Mouse (Mus musculus): Measurements from ENCODE around the gene St3gal3. TPM values are rescaled to one million over a fixed set of nuclear protein-coding genes. Genes with fewer than 3 reads are reported as not detected.

The St3gal3 gene
- polyA plus RNA-seq, 1 experiment from 2014 or later: 9.6 TPM

GRCm38 (mm10) chr4:117895339-117895738, 239.4 kb downstream of the St3gal3 start:
- H3K4me2 ChIP-seq: no peak overlapping the region
- H3K9me3 ChIP-seq: no peaks in the 10 kb centered on the region
- no peaks in the 10 kb centered on the region for H3K27me3 ChIP-seq
- no peak overlapping the region for H3K9ac ChIP-seq
- H3K27ac ChIP-seq: no peak overlapping the region
- H3K4me3 ChIP-seq: no peak overlapping the region
- no peak for ATAC-seq (ENCODE audit: insufficient number of reproducible peaks, low FRiP score, low TSS enrichment, low read depth)
- peaks cover 65% of the 10 kb centered on the region for H3K36me3 ChIP-seq
- H3K4me1 ChIP-seq: peaks cover 14% of the 10 kb centered on the region
- 79% methylated on average over 7 of the region's 7 CpGs for WGBS

GRCm38 (mm10) chr4:117894601-117895000, 240.1 kb downstream of the St3gal3 start:
- Histone ChIP-seq H3K4me3 (no peak overlapping the region), H3K27me3 (no peaks in the 10 kb centered on the region), H3K4me2 (no peak overlapping the region), H3K27ac (no peak overlapping the region), H3K36me3 (peaks cover 59% of the 10 kb centered on the region), H3K4me1 (peaks cover 14% of the 10 kb centered on the region), H3K9me3 (no peaks in the 10 kb centered on the region), H3K9ac (no peak overlapping the region)
- no peak for ATAC-seq (ENCODE audit: insufficient number of reproducible peaks, low FRiP score, low TSS enrichment, low read depth)
- WGBS: 88% methylated on average over 8 of the region's 8 CpGs

- Histone ChIP-seq H3K9ac (no peak overlapping the region), H3K27me3 (no peaks in the 10 kb centered on the region), H3K4me3 (no peak overlapping the region), H3K36me3 (peaks cover 54% of the 10 kb centered on the region), H3K9me3 (no peaks in the 10 kb centered on the region), H3K27ac (no peak overlapping the region), H3K4me1 (peaks cover 14% of the 10 kb centered on the region), H3K4me2 (no peak overlapping the region)
- WGBS: 15% methylated on average over 9 of the region's 9 CpGs
- ATAC-seq (ENCODE audit: insufficient number of reproducible peaks, low FRiP score, low TSS enrichment, low read depth): no peak
These were observed 241.3 kb downstream of the St3gal3 start for GRCm38 (mm10) chr4:117893376-117893775.

- ATAC-seq (ENCODE audit: insufficient number of reproducible peaks, low FRiP score, low TSS enrichment, low read depth): peak; percentile 87
- Histone ChIP-seq H3K9me3 (no peaks in the 10 kb centered on the region), H3K27me3 (no peaks in the 10 kb centered on the region), H3K27ac (no peak within 1 kb of the TSS), H3K9ac (peak within 1 kb of the TSS; percentile 47; the same call in 1 of the 2 replicates), H3K4me3 (peak within 1 kb of the TSS; percentile 81), H3K4me2 (peak within 1 kb of the TSS; percentile 91), H3K4me1 (peaks cover 20% of the 10 kb centered on the region), H3K36me3 (peaks cover 39% of the 10 kb centered on the region)
- WGBS: under 1% methylated on average over 21 of the region's 21 CpGs
These were observed 243.0 kb downstream of the St3gal3 start, which contains the start of gene Dph2 for GRCm38 (mm10) chr4:117891738-117892161. Gene Dph2 (minus strand): TSS chr4:117892032.

GRCm38 (mm10) chr4:117890750-117891149, 244.0 kb downstream of the St3gal3 start:
- H3K27ac ChIP-seq: no peak overlapping the region
- H3K27me3 ChIP-seq: no peaks in the 10 kb centered on the region
- peak overlapping the region; percentile 81; the same call in 1 of the 2 replicates for H3K4me3 ChIP-seq
- H3K4me2 ChIP-seq: peak overlapping the region; percentile 91
- H3K9me3 ChIP-seq: no peaks in the 10 kb centered on the region
- H3K9ac ChIP-seq: no peak overlapping the region
- H3K4me1 ChIP-seq: peaks cover 29% of the 10 kb centered on the region
- H3K36me3 ChIP-seq: peaks cover 29% of the 10 kb centered on the region
- 89% methylated on average over 8 of the region's 8 CpGs for WGBS
- no peak for ATAC-seq (ENCODE audit: insufficient number of reproducible peaks, low FRiP score, low TSS enrichment, low read depth)

- Histone ChIP-seq H3K9ac (no peak overlapping the region), H3K27ac (no peak overlapping the region), H3K4me1 (peaks cover 29% of the 10 kb centered on the region), H3K36me3 (peaks cover 29% of the 10 kb centered on the region), H3K27me3 (no peaks in the 10 kb centered on the region), H3K4me2 (no peak overlapping the region), H3K9me3 (no peaks in the 10 kb centered on the region), H3K4me3 (no peak overlapping the region)
- 93% methylated on average over 14 of the region's 14 CpGs for WGBS
- no peak for ATAC-seq (ENCODE audit: insufficient number of reproducible peaks, low FRiP score, low TSS enrichment, low read depth)
These were observed 244.7 kb downstream of the St3gal3 start for GRCm38 (mm10) chr4:117890031-117890430.

- no peak for ATAC-seq (ENCODE audit: insufficient number of reproducible peaks, low FRiP score, low TSS enrichment, low read depth)
- no peaks in the 10 kb centered on the region for H3K27me3 ChIP-seq
- WGBS: 91% methylated on average over 15 of the region's 15 CpGs
- H3K36me3 ChIP-seq: peaks cover 29% of the 10 kb centered on the region
- H3K4me2 ChIP-seq: no peak overlapping the region
- H3K4me1 ChIP-seq: peaks cover 30% of the 10 kb centered on the region
- H3K27ac ChIP-seq: no peak overlapping the region
- H3K4me3 ChIP-seq: no peak overlapping the region
- no peak overlapping the region for H3K9ac ChIP-seq
- H3K9me3 ChIP-seq: no peaks in the 10 kb centered on the region
These were observed 245.2 kb downstream of the St3gal3 start for GRCm38 (mm10) chr4:117889471-117889870.

GRCm38 (mm10) chr4:117887920-117888319, 246.8 kb downstream of the St3gal3 start:
- Histone ChIP-seq H3K9ac (no peak overlapping the region), H3K9me3 (no peaks in the 10 kb centered on the region), H3K4me1 (peaks cover 41% of the 10 kb centered on the region), H3K4me3 (no peak overlapping the region; the same call in 1 of the 2 replicates), H3K27ac (no peak overlapping the region), H3K4me2 (no peak overlapping the region), H3K36me3 (peaks cover 26% of the 10 kb centered on the region), H3K27me3 (no peaks in the 10 kb centered on the region)
- 75% methylated on average over 2 of the region's 2 CpGs for WGBS
- no peak for ATAC-seq (ENCODE audit: insufficient number of reproducible peaks, low FRiP score, low TSS enrichment, low read depth)

- H3K27me3 ChIP-seq: no peaks in the 10 kb centered on the region
- WGBS: under 1% methylated on average over 37 of the region's 37 CpGs
- peak within 1 kb of the TSS; percentile 71 for H3K27ac ChIP-seq
- H3K36me3 ChIP-seq: peaks cover 26% of the 10 kb centered on the region
- peak within 1 kb of the TSS; percentile 86 for H3K9ac ChIP-seq
- peak within 1 kb of the TSS; percentile 94 for H3K4me2 ChIP-seq
- peak within 1 kb of the TSS; percentile 94 for H3K4me3 ChIP-seq
- peaks cover 47% of the 10 kb centered on the region for H3K4me1 ChIP-seq
- peak; percentile 82 for ATAC-seq (ENCODE audit: insufficient number of reproducible peaks, low FRiP score, low TSS enrichment, low read depth)
- no peaks in the 10 kb centered on the region for H3K9me3 ChIP-seq
These were observed 247.6 kb downstream of the St3gal3 start, which contains the start of gene Atp6v0b for GRCm38 (mm10) chr4:117887133-117887532. Gene Atp6v0b (minus strand): TSS chr4:117887333.

- Histone ChIP-seq H3K9ac (peak overlapping the region; percentile 86), H3K9me3 (no peaks in the 10 kb centered on the region), H3K4me2 (peak overlapping the region; percentile 94), H3K36me3 (peaks cover 26% of the 10 kb centered on the region), H3K4me1 (peaks cover 48% of the 10 kb centered on the region), H3K4me3 (peak overlapping the region; percentile 94), H3K27me3 (no peaks in the 10 kb centered on the region), H3K27ac (peak overlapping the region; percentile 71)
- 1% methylated on average over 23 of the region's 24 CpGs for WGBS
- no peak for ATAC-seq (ENCODE audit: insufficient number of reproducible peaks, low FRiP score, low TSS enrichment, low read depth)
These were observed 248.1 kb downstream of the St3gal3 start for GRCm38 (mm10) chr4:117886644-117887043.

GRCm38 (mm10) chr4:117885994-117886393, 248.7 kb downstream of the St3gal3 start:
- Histone ChIP-seq H3K4me2 (peak overlapping the region; percentile 94), H3K27me3 (no peaks in the 10 kb centered on the region), H3K4me1 (peaks cover 47% of the 10 kb centered on the region), H3K9me3 (no peaks in the 10 kb centered on the region), H3K9ac (no peak overlapping the region), H3K36me3 (peaks cover 29% of the 10 kb centered on the region), H3K4me3 (peak overlapping the region; percentile 94), H3K27ac (no peak overlapping the region)
- ATAC-seq (ENCODE audit: insufficient number of reproducible peaks, low FRiP score, low TSS enrichment, low read depth): no peak
- WGBS: 76% methylated on average over 9 of the region's 9 CpGs

GRCm38 (mm10) chr4:117885093-117885492, 249.6 kb downstream of the St3gal3 start:
- no peak overlapping the region for H3K9ac ChIP-seq
- H3K9me3 ChIP-seq: no peaks in the 10 kb centered on the region
- ATAC-seq (ENCODE audit: insufficient number of reproducible peaks, low FRiP score, low TSS enrichment, low read depth): no peak
- 93% methylated on average over 10 of the region's 10 CpGs for WGBS
- no peak overlapping the region for H3K4me2 ChIP-seq
- peaks cover 43% of the 10 kb centered on the region for H3K4me1 ChIP-seq
- H3K27me3 ChIP-seq: no peaks in the 10 kb centered on the region
- H3K36me3 ChIP-seq: peaks cover 37% of the 10 kb centered on the region
- no peak overlapping the region for H3K27ac ChIP-seq
- no peak overlapping the region for H3K4me3 ChIP-seq

- H3K4me3 ChIP-seq: peak overlapping the region; percentile 78; the same call in 1 of the 2 replicates
- peaks cover 43% of the 10 kb centered on the region for H3K4me1 ChIP-seq
- H3K9me3 ChIP-seq: no peaks in the 10 kb centered on the region
- H3K27ac ChIP-seq: no peak overlapping the region
- WGBS: 100% methylated on average over 1 of the region's 1 CpGs
- peak overlapping the region; percentile 84 for H3K4me2 ChIP-seq
- H3K36me3 ChIP-seq: peaks cover 40% of the 10 kb centered on the region
- no peaks in the 10 kb centered on the region for H3K27me3 ChIP-seq
- no peak overlapping the region for H3K9ac ChIP-seq
- ATAC-seq (ENCODE audit: insufficient number of reproducible peaks, low FRiP score, low TSS enrichment, low read depth): no peak
These were observed 250.6 kb downstream of the St3gal3 start for GRCm38 (mm10) chr4:117884146-117884545.
